Mouse (Mus musculus) hindbrain, embryonic 15.5 days (tissue): ENCODE data around the gene Hmbs. TPM values are rescaled to one million over a fixed set of nuclear protein-coding genes. Genes with fewer than 3 reads are reported as not detected.
"Not testable (repeated sequence)": the region's sequence is repeated elsewhere in the genome, so short reads cannot be mapped to it uniquely, and the experiment has no call there.

Source experiments
- ATAC-seq: fragments of 200-750 bp; cut with Nextera tagmentation; 2 replicates; pipeline ENCODE4 v1.8.0; 2017; ENCODE audit warnings: low read depth, moderate number of reproducible peaks, moderate TSS enrichment; ENCODE audit not compliant: low FRiP score
- H3K27ac ChIP-seq: fragments of 300-500 bp; sonication (generic); replicated peaks from 2 replicates; pipeline ENCODE4 v1.5.1; 2015; ENCODE audit warnings: mild to moderate bottlenecking, inconsistent platforms
- H3K27me3 ChIP-seq: fragments of 300-500 bp; sonication (generic); 2 replicates; pipeline ENCODE4 v1.6.1; 2015; ENCODE audit warnings: control low read depth, inconsistent platforms
- H3K36me3 ChIP-seq: fragments of 300-500 bp; sonication (generic); 2 replicates; pipeline ENCODE4 v1.6.1; 2015; ENCODE audit warnings: control low read depth, inconsistent platforms
- H3K4me1 ChIP-seq: fragments of 300-500 bp; sonication (generic); replicated peaks from 2 replicates; pipeline ENCODE4 v1.6.1; 2015; ENCODE audit warnings: control low read depth, inconsistent platforms
- H3K4me2 ChIP-seq: fragments of 300-500 bp; sonication (generic); 2 replicates; pipeline ENCODE4 v1.6.1; 2015; ENCODE audit warnings: moderate library complexity, mild to moderate bottlenecking, inconsistent platforms
- H3K4me3 ChIP-seq: fragments of 300-500 bp; sonication (generic); 2 replicates; pipeline ENCODE4 v1.5.1; 2015; ENCODE audit warnings: mild to moderate bottlenecking, inconsistent platforms
- H3K9ac ChIP-seq: fragments of 300-500 bp; sonication (generic); 2 replicates; pipeline ENCODE4 v1.6.1; 2015; ENCODE audit warnings: inconsistent platforms
- H3K9me3 ChIP-seq: fragments of 300-500 bp; sonication (generic); 2 replicates; pipeline ENCODE4 v1.6.1; 2016; ENCODE audit warnings: control low read depth, inconsistent platforms
- WGBS: fragments of 180-500 bp; shearing (Covaris S2); methylation state at CpG from one replicate; pipeline ENCODE4 v1.1.7; 2015; 5-methylcytosine and 5-hydroxymethylcytosine counted together
- polyA plus RNA-seq: library from polyadenylated mRNA; unstranded; fragments of >200 nt; fragmentation: Nextera tagmentation; extraction: Ambion mirVana; gene quantifications from 2 replicates; pipeline ENCODE4 v1.2.1, GENCODE M21; 2015

Gene Hmbs
- polyA plus RNA-seq, 1 experiment from 2014 or later = 64.8 TPM

DNA sequence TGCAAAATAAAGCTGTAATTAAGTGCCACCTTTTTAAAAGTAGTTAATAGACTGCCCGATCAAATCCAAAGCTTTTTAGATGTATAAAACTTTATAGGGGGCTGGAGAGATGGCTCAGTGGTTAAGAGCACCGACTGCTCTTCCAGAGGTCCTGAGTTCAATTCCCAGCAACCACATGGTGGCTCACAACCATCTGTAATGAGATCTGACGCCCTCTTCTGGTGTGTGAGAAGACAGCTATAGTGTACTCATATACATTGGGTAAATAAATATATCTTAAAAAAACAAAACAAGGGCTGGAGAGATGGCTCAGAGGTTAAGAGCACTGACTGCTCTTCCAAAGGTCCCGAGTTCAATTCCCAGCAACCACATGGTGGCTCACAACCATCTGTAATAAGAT lies 17.9 kb upstream of the Hmbs start:
- WGBS = 43% methylated on average over 4 of the region's 4 CpGs
- ATAC-seq = peak; percentile 31; the same call in 1 of the 2 replicates
- not testable (repeated sequence) for H3K4me1 ChIP-seq, H3K27me3 ChIP-seq, H3K9me3 ChIP-seq
- Histone ChIP-seq H3K9ac (peak overlapping the region; percentile 95), H3K36me3 (peaks cover 26% of the 10 kb centered on the region), H3K4me2 (peak overlapping the region; percentile 75), H3K4me3 (peak overlapping the region; percentile 99), H3K27ac (peak overlapping the region; percentile 86)

DNA sequence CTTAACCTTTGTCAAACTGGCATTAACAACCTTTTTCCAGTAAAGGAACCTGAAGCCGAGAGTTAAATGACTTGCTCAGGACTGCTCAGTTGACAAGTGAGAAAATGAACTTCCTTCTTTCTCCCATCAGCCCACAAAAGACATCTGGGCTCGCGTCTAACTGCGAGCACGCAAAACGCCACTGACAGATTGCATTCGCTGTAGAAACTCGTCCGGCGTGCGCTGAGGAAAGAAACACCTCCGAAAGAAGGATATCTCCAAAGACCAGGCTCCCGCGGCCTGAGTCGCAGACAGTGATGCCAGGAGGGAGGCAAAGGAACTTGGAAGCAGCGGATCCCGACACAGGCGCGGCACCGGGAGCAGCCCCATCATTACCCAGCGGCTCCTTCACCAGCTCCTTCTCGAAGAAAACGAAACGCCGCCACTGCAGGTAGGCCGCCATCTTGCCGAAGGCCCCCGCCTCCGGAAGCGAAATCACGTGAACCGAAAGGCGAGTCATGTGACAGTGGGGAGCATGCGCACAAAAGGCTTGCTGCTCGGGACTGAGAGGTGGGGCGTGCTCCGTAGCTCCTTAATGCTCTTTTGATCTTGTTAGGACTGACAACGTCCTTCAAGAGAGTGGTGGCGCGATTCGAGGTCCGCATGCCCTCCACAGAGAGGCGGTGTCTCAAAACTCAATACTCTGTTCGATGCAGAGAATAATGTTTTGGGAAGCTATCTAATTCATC lies 17.3 kb upstream of the Hmbs start, which contains the start of gene Vps11:
Vps11 (minus strand) TSS at position 481 of the 728 bp plus-strand sequence.
- no peaks in the 10 kb centered on the region for H3K9me3 ChIP-seq
- H3K4me3 ChIP-seq = peak within 1 kb of the TSS; percentile 99
- H3K27me3 ChIP-seq = no peaks in the 10 kb centered on the region
- peaks cover 9% of the 10 kb centered on the region for H3K4me1 ChIP-seq
- peak within 1 kb of the TSS; percentile 86 for H3K27ac ChIP-seq
- H3K36me3 ChIP-seq = peaks cover 30% of the 10 kb centered on the region
- H3K4me2 ChIP-seq = peak within 1 kb of the TSS; percentile 75
- peak; percentile 95 for ATAC-seq
- under 1% methylated on average over 44 of the region's 44 CpGs for WGBS
- peak within 1 kb of the TSS; percentile 95 for H3K9ac ChIP-seq

DNA sequence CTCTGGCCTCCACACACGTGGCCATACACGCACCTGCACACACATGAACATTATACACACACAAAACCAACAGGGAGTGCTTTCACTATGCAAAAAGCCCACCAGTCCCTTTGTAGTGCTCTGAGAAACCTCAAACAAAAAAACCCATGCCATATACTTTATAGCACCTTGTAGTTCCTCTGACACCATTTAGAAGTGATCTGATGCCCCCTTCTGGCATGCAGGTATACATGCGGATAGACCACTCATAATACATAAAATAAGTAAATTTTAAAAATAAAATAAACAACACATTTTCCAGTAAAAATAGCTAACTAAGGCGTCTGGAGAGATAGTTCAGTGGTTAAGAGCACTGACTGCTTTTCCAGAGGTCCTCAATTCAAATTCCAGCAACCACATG lies 13.2 kb upstream of the Hmbs start:
- Histone ChIP-seq H3K4me3 (no peak overlapping the region), H3K4me1 (peaks cover 9% of the 10 kb centered on the region), H3K9ac (no peak overlapping the region), H3K27me3 (no peaks in the 10 kb centered on the region), H3K36me3 (peaks cover 72% of the 10 kb centered on the region), H3K9me3 (no peaks in the 10 kb centered on the region), H3K27ac (no peak overlapping the region), H3K4me2 (no peak overlapping the region)
- 86% methylated on average over 4 of the region's 4 CpGs for WGBS
- no peak for ATAC-seq

DNA sequence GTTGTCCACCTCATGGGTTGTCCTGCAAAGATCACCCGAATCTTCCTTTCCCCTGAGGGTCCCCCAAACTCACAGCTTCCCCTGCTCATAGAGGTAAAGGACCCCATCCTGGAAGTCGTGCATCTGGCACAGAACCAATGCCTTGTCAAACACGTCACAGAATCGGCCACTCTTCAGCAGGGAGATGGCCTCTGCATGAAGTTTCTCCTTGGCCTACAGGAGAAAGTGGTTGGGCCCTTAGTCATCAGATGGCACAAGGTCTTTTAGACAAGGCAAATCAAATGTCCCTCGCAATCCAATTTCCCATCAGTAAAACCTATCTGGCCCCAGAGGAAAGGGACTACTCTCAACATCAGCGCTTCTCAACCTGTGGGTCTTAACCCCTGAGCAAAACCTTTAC lies 9.1 kb upstream of the Hmbs start:
- Histone ChIP-seq H3K27ac (no peak overlapping the region), H3K36me3 (peaks cover 94% of the 10 kb centered on the region), H3K9ac (no peak overlapping the region), H3K4me3 (no peak overlapping the region), H3K4me1 (no peaks in the 10 kb centered on the region), H3K4me2 (no peak overlapping the region), H3K27me3 (no peaks in the 10 kb centered on the region), H3K9me3 (no peaks in the 10 kb centered on the region)
- ATAC-seq = no peak
- 95% methylated on average over 6 of the region's 6 CpGs for WGBS

DNA sequence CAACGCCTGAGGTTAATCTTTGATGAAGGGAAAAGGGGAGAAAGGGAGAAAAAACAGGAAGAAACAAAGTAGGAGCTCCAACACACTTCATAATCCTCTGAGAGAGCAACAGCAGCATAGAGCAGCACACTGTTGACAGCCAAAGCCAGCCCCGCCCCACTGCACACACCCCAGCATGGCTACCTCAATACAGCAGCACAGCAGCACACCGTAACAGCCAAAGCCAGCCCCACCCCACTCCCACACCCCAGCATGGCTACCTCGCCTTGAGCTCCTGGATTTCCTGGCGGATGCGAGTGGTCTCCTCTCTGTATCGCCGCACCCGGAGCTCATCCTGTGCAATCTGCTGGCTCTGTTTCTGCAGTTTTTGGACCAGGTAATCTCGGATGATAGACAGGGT lies 8.3 kb upstream of the Hmbs start:
- no peak overlapping the region for H3K4me3 ChIP-seq
- H3K36me3 ChIP-seq = peaks cover 94% of the 10 kb centered on the region
- no peak overlapping the region for H3K4me2 ChIP-seq
- 94% methylated on average over 10 of the region's 10 CpGs for WGBS
- no peaks in the 10 kb centered on the region for H3K4me1 ChIP-seq
- no peak overlapping the region for H3K27ac ChIP-seq
- no peaks in the 10 kb centered on the region for H3K9me3 ChIP-seq
- H3K9ac ChIP-seq = no peak overlapping the region
- H3K27me3 ChIP-seq = no peaks in the 10 kb centered on the region
- ATAC-seq = no peak

DNA sequence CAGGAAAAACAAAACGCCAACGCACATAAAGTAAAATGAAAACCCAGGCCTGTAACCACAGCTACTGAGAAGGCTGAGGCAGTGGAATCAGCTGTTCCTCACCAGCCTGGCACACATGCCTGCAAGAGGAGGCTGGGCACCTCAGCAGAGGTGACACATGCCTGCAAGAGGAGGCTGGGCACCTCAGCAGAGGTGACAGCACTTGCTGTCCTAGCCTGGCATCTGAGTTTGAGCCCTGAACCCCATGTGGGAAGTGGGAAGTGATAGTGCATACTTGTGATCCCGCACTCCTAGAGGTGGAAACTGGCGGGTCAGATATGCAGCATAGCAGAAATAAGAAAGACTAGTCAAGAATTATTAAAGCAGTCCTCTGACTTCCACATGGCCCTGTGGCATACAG lies 7.4 kb upstream of the Hmbs start:
- 94% methylated on average over 4 of the region's 4 CpGs for WGBS
- H3K9me3 ChIP-seq = no peaks in the 10 kb centered on the region
- H3K4me3 ChIP-seq = no peak overlapping the region
- no peak overlapping the region for H3K4me2 ChIP-seq
- H3K36me3 ChIP-seq = peaks cover 91% of the 10 kb centered on the region
- H3K4me1 ChIP-seq = no peaks in the 10 kb centered on the region
- no peak for ATAC-seq
- H3K27ac ChIP-seq = no peak overlapping the region
- H3K9ac ChIP-seq = no peak overlapping the region
- no peaks in the 10 kb centered on the region for H3K27me3 ChIP-seq

DNA sequence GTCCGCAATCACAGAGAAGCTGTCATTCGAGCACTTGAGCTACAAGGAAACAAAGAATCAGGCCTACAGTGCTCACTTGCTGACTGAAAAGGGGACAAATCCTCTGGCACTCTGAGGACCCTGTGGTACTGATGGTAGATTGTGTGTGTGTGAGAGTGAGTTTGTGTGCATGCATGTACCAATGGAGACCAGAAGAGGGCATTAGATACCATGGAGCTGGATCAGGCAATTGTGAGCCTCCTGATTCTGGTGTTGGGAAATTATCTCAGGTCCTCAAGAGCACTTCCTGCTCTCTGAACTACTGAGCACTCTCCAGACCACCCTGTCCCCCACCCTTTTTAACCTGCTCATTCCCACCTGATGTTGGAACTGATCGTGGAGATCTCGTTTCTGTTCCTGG lies 4.5 kb upstream of the Hmbs start:
- Histone ChIP-seq H3K4me1 (peaks cover 5% of the 10 kb centered on the region; the same call in 1 of the 2 replicates), H3K27me3 (no peaks in the 10 kb centered on the region), H3K9me3 (no peaks in the 10 kb centered on the region), H3K27ac (no peak overlapping the region), H3K4me3 (no peak overlapping the region), H3K36me3 (peaks cover 62% of the 10 kb centered on the region), H3K4me2 (no peak overlapping the region), H3K9ac (no peak overlapping the region)
- ATAC-seq = no peak
- 95% methylated on average over 4 of the region's 4 CpGs for WGBS

DNA sequence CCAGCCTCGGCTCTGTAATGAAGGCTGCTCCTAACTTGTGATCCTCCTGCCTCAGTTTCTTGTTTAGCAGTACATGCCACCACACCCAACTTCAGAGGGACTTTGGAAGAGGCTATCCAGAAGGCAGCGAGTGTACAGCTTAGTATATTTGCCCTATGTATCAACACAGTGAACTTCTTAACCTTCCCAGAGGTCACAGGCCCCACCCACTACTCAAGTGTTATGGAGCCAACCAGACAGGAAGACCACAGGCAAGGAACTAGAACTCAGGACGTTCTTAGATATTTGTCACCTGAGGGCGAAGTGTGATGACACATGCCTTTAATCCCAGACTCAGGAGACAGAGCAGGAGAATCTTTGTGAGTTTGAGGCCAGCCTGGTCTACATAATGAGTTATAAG lies 3.6 kb upstream of the Hmbs start:
- H3K9ac ChIP-seq = no peak overlapping the region
- 93% methylated on average over 4 of the region's 4 CpGs for WGBS
- peaks cover 11% of the 10 kb centered on the region for H3K4me1 ChIP-seq
- no peaks in the 10 kb centered on the region for H3K9me3 ChIP-seq
- no peak overlapping the region for H3K27ac ChIP-seq
- H3K4me3 ChIP-seq = no peak overlapping the region
- ATAC-seq = no peak
- no peaks in the 10 kb centered on the region for H3K27me3 ChIP-seq
- no peak overlapping the region for H3K4me2 ChIP-seq
- H3K36me3 ChIP-seq = peaks cover 53% of the 10 kb centered on the region

DNA sequence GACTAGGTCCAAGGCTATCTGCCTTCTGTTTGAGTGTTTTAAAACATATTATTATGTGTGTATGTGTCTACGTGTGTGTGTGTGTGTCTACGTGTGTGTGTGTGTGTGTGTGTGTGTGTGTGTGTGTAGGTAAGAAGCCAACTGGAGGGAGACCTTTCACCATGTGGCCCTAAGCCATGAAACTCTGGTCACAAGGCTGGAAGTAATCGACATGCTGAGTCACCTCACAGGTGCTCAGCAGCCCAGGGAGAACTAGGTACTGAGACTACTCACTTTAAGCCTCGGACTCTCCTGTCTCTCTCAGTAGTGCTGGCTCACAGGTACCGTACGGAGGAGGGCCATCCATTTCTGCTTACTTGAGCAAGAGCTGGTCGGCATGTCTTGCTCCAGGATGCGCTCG lies 3.1 kb upstream of the Hmbs start:
- Histone ChIP-seq H3K36me3 (peaks cover 48% of the 10 kb centered on the region), H3K4me2 (no peak overlapping the region), H3K9ac (no peak overlapping the region), H3K4me3 (no peak overlapping the region), H3K27me3 (no peaks in the 10 kb centered on the region), H3K9me3 (no peaks in the 10 kb centered on the region), H3K27ac (no peak overlapping the region), H3K4me1 (peaks cover 14% of the 10 kb centered on the region)
- ATAC-seq = no peak
- 95% methylated on average over 9 of the region's 9 CpGs for WGBS

DNA sequence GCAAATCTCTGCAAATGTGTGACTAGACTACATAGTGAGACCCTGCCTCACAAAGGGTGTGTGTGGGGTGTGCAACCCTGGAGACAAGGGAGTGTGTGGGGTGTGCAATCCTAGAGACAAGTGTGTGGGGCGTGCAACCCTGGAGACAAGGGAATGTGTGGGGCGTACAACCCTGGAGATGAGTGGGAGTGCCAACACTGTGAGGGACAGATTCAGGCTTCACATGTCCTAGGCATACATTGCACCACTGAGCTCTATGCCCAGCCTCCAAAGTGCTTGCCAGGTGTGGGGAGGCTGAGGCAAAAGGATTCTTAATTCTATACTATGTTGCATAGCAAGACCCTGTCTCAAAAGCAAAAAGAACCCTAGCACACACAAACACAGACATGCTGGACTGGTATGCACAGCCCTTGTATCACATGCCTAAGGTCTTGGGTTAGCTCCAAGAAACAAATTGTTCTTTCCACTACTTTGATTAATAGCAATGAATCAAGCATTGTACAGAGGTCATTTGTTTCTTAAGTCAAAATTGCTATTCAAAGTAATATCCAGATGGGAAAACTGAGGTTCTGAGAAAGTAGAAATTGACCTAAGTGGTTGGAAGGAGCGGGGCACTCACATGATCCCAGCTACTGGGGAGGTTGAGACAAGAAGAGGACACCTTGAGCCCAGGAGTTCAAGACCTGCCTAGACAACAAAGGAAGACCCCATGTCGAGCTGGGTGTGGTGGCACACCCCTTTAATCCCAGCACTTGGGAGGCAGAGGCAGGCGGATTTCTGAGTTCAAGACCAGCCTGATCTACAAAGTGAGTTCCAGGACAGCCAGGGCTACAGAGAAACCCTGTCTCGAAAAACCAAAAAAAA lies 1.8 kb upstream of the Hmbs start:
- 92% methylated on average over 6 of the region's 6 CpGs for WGBS
- Histone ChIP-seq H3K9me3 (no peaks in the 10 kb centered on the region), H3K4me3 (no peak overlapping the region), H3K27ac (no peak overlapping the region), H3K27me3 (no peaks in the 10 kb centered on the region), H3K4me1 (peaks cover 15% of the 10 kb centered on the region), H3K9ac (no peak overlapping the region), H3K36me3 (peaks cover 35% of the 10 kb centered on the region), H3K4me2 (no peak overlapping the region)
- no peak for ATAC-seq

DNA sequence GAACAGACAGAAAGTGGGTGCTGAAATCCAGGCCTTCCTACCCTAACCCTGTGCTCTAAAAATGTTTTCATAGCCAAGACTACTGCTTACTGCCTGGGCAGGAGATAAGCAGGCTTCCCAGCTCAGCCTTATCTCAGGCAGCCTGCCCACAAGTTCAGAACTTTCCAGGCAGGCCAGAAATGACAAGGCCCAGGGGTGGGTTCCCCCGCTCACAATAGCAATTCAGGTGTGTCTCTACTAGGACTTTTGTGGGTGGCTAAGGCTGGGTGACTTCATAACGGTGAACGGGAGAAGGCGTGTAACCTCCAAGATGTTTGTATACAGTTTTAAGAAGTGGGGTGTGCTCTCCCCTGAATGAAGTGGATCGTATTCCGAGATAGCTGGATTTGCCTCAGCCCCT lies 738 bp downstream of the Hmbs start:
- Histone ChIP-seq H3K36me3 (peaks cover 17% of the 10 kb centered on the region), H3K4me1 (peaks cover 15% of the 10 kb centered on the region), H3K27ac (peak overlapping the region; percentile 97), H3K27me3 (no peaks in the 10 kb centered on the region), H3K4me2 (peak overlapping the region; percentile 64), H3K4me3 (peak overlapping the region; percentile 67), H3K9ac (peak overlapping the region; percentile 70), H3K9me3 (no peaks in the 10 kb centered on the region)
- 15% methylated on average over 6 of the region's 6 CpGs for WGBS
- ATAC-seq = 0 out of 2 replicates have a peak, but pooled peaks have one; percentile 1

DNA sequence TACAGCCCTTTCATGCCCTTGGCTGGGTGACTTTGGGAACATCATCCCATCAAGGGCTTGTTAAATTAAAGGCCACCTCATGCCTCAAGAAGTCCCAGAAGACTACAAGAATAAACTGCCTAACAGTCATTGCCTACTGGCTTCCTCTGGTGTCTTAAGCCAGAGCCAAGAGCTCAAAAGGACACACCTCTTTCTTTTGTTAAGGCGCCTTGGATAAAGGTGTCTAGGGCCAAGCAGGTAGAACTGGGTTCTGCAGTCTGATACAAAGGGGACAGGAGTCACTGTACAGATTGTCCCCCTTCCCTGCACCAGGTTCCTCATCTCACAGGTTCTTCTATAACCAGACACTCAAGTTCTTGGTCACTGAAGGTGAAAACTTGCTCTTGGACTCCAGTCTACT lies 1.4 kb downstream of the Hmbs start:
- H3K4me2 ChIP-seq = peak overlapping the region; percentile 64
- no peaks in the 10 kb centered on the region for H3K27me3 ChIP-seq
- WGBS = 95% methylated on average over 1 of the region's 1 CpGs
- no peaks in the 10 kb centered on the region for H3K9me3 ChIP-seq
- no peak overlapping the region for H3K9ac ChIP-seq
- peaks cover 18% of the 10 kb centered on the region for H3K4me1 ChIP-seq
- no peak for ATAC-seq
- H3K36me3 ChIP-seq = peaks cover 13% of the 10 kb centered on the region
- H3K27ac ChIP-seq = no peak overlapping the region
- no peak overlapping the region for H3K4me3 ChIP-seq
